Mouse (Mus musculus): ENCODE data around the gene H2-T24.

DNA sequence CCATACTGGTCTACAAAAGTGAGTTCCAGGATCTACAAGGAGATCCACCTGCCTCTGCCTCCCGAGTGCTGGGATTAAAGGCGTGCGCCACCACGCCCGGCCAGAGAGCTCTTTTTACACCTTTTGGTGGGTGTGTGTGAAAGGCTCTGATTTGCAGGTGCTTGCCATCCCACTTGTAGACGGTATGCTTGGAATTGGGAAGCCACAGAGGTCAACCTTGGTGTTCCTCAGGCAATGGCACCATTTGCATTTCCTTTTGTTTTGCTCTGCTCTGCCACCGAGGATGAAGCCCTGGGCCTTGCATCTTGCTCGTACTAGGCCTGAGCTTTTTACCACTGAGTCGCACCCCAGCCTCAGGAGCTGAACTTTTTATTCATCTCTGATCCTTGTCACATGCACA lies 38.6 kb downstream of the H2-T24 start:
- TF ChIP-seq CTCF (IDR thresholded peaks at IDR 0.05; ENCODE audit: low read depth, low read length) (no peak), POLR2A (IDR thresholded peaks at IDR 0.05; ENCODE audit: borderline replicate concordance, low read depth, low read length) (no peak)
